Mouse (Mus musculus): ENCODE results near the gene Ncan. TPM values are rescaled to one million over a fixed set of nuclear protein-coding genes. Genes with fewer than 3 reads are reported as not detected.

The Ncan gene
- polyA plus RNA-seq, 1 experiment from 2014 or later, result 0.13 TPM

GRCm38 (mm10) chr8:70117611-70118010, 3.1 kb downstream of the Ncan start:
- 7% methylated on average over 9 of the region's 9 CpGs for WGBS
- peaks cover 77% of the 10 kb centered on the region for H3K27me3 ChIP-seq (ENCODE audit: control insufficient read depth, insufficient read depth, low read length)
- no peak overlapping the region for H3K4me3 ChIP-seq (ENCODE audit: low read length)
- H3K36me3 ChIP-seq (ENCODE audit: control insufficient read depth, insufficient read depth), result no peaks in the 10 kb centered on the region
- H3K27ac ChIP-seq (ENCODE audit: low read length), result no peak overlapping the region
- no peak overlapping the region for H3K9ac ChIP-seq (ENCODE audit: low read length)
- no peak overlapping the region for H3K4me2 ChIP-seq (ENCODE audit: low read depth, low read length)
- H3K4me1 ChIP-seq (ENCODE audit: control insufficient read depth, insufficient read depth, low read length), result no peaks in the 10 kb centered on the region
- no peak for ATAC-seq (replicated peaks; ENCODE audit: extremely low read depth, insufficient read depth, low FRiP score)
- H3K9me3 ChIP-seq (replicated peaks; ENCODE audit: control insufficient read depth, low read length), result no peaks in the 10 kb centered on the region

DNA sequence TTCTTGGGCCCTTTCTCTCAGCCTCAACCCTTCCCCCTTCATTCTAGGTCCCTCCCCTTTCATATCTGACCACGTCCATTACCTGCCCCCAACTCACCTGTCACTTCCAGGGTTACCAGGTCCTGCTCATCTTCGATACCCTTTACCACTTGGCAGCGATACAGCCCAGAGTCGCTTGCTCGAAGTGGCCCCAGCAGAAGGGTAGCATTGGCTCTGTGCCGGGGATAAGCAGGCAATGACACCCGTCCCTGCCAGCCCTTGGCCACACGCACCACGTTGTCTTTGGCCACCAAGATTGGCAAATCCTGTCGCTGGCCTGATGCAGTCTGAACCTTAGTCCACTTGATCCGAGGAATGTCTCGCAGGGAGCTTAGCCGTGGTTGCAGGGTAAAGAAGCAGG, 5.8 kb downstream of the Ncan start:
- Histone ChIP-seq H3K9me3 (replicated peaks; ENCODE audit: control insufficient read depth, low read length) (no peaks in the 10 kb centered on the region), H3K27me3 (ENCODE audit: control insufficient read depth, insufficient read depth, low read length) (peaks cover 93% of the 10 kb centered on the region), H3K4me3 (ENCODE audit: low read length) (no peak overlapping the region), H3K4me1 (ENCODE audit: control insufficient read depth, insufficient read depth, low read length) (no peaks in the 10 kb centered on the region), H3K27ac (ENCODE audit: low read length) (no peak overlapping the region), H3K9ac (ENCODE audit: low read length) (no peak overlapping the region), H3K4me2 (ENCODE audit: low read depth, low read length) (no peak overlapping the region), H3K36me3 (ENCODE audit: control insufficient read depth, insufficient read depth) (no peaks in the 10 kb centered on the region)
- ATAC-seq (replicated peaks; ENCODE audit: extremely low read depth, insufficient read depth, low FRiP score), result no peak
- 65% methylated on average over 13 of the region's 13 CpGs for WGBS

DNA sequence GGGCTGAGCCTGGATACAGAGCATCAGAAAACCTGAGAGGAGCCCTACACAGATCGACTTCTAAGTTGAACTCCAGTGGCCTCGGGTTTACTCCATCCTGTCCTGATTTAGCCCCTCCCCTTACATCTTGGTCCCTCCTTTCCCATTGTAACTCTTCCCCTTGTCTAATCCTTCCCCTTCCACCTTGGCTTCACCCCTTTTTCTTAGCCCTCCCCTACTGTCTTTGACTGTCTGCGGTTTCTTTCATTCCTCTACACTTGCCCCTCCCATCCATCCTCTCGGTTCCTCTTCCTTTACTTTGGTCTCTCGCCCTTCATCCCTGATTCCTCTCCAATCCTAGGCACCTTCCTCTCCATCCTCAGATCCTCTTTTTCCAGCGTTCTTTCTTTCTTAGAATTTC, 6.2 kb downstream of the Ncan start:
- H3K4me3 ChIP-seq (ENCODE audit: low read length), result no peak overlapping the region
- H3K27ac ChIP-seq (ENCODE audit: low read length), result no peak overlapping the region
- ATAC-seq (replicated peaks; ENCODE audit: extremely low read depth, insufficient read depth, low FRiP score), result no peak
- no peak overlapping the region for H3K9ac ChIP-seq (ENCODE audit: low read length)
- no peaks in the 10 kb centered on the region for H3K4me1 ChIP-seq (ENCODE audit: control insufficient read depth, insufficient read depth, low read length)
- no peaks in the 10 kb centered on the region for H3K36me3 ChIP-seq (ENCODE audit: control insufficient read depth, insufficient read depth)
- peaks cover 90% of the 10 kb centered on the region for H3K27me3 ChIP-seq (ENCODE audit: control insufficient read depth, insufficient read depth, low read length)
- H3K9me3 ChIP-seq (replicated peaks; ENCODE audit: control insufficient read depth, low read length), result no peaks in the 10 kb centered on the region
- no peak overlapping the region for H3K4me2 ChIP-seq (ENCODE audit: low read depth, low read length)
- WGBS, result 18% methylated on average over 6 of the region's 6 CpGs

- no peak for ATAC-seq (replicated peaks; ENCODE audit: extremely low read depth, insufficient read depth, low FRiP score)
These were observed 8.2 kb downstream of the Ncan start for GRCm38 (mm10) chr8:70112401-70113016.

DNA sequence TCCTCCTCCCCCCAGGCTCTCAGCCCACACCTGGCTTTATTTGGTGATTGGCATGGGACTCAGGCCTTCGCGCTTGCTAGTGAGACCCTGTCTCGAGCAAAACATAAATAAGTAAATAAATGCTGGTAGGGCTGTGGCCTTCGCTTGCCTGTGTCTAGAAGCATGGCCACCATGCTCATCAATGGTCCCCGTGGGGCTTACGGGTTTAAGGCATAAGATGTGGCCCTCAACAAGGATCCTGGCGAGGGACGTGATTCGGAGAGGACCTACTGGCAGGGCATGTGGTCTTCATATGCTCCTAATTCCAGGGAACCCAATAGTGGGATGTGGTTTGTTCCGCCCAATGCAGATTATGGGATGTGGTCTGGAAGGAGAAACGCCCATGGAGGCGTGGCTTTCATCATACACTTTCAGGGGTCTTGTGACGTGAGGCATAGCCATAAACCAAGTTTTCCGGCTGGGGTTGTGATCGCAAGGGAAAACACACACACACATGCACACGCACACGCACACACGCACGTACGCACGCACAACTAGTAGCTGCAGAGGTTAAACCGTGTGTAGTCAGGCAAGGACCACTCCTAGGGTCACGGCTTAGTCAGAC, 9.4 kb downstream of the Ncan start:
- Histone ChIP-seq H3K36me3 (ENCODE audit: control insufficient read depth, insufficient read depth) (no peaks in the 10 kb centered on the region), H3K27me3 (ENCODE audit: control insufficient read depth, insufficient read depth, low read length) (peaks cover 59% of the 10 kb centered on the region), H3K9ac (ENCODE audit: low read length) (no peak overlapping the region), H3K9me3 (replicated peaks; ENCODE audit: control insufficient read depth, low read length) (no peaks in the 10 kb centered on the region), H3K4me2 (ENCODE audit: low read depth, low read length) (no peak overlapping the region), H3K4me3 (ENCODE audit: low read length) (no peak overlapping the region), H3K4me1 (ENCODE audit: control insufficient read depth, insufficient read depth, low read length) (no peaks in the 10 kb centered on the region), H3K27ac (ENCODE audit: low read length) (no peak overlapping the region)
- ATAC-seq (replicated peaks; ENCODE audit: extremely low read depth, insufficient read depth, low FRiP score), result no peak
- 49% methylated on average over 23 of the region's 23 CpGs for WGBS

More at GRCm38 (mm10) chr8:70112401-70113016, 8.2 kb downstream of the Ncan start:
- Histone ChIP-seq H3K9me3 (replicated peaks; ENCODE audit: control insufficient read depth, low read length) (no peaks in the 10 kb centered on the region), H3K27me3 (ENCODE audit: control insufficient read depth, insufficient read depth, low read length) (peaks cover 71% of the 10 kb centered on the region), H3K4me2 (ENCODE audit: low read depth, low read length) (no peak overlapping the region), H3K4me1 (ENCODE audit: control insufficient read depth, insufficient read depth, low read length) (no peaks in the 10 kb centered on the region), H3K4me3 (ENCODE audit: low read length) (no peak overlapping the region), H3K9ac (ENCODE audit: low read length) (no peak overlapping the region), H3K27ac (ENCODE audit: low read length) (no peak overlapping the region), H3K36me3 (ENCODE audit: control insufficient read depth, insufficient read depth) (no peaks in the 10 kb centered on the region)
- 8% methylated on average over 43 of the region's 43 CpGs for WGBS

- 82% methylated on average over 2 of the region's 2 CpGs for WGBS
- no peak for ATAC-seq (replicated peaks; ENCODE audit: extremely low read depth, insufficient read depth, low FRiP score)
- no peaks in the 10 kb centered on the region for H3K36me3 ChIP-seq (ENCODE audit: control insufficient read depth, insufficient read depth)
- H3K27me3 ChIP-seq (ENCODE audit: control insufficient read depth, insufficient read depth, low read length), result peaks cover 55% of the 10 kb centered on the region
- H3K9me3 ChIP-seq (replicated peaks; ENCODE audit: control insufficient read depth, low read length), result no peaks in the 10 kb centered on the region
- H3K4me1 ChIP-seq (ENCODE audit: control insufficient read depth, insufficient read depth, low read length), result no peaks in the 10 kb centered on the region
- H3K4me3 ChIP-seq (ENCODE audit: low read length), result no peak overlapping the region
- H3K4me2 ChIP-seq (ENCODE audit: low read depth, low read length), result no peak overlapping the region
- no peak overlapping the region for H3K9ac ChIP-seq (ENCODE audit: low read length)
- H3K27ac ChIP-seq (ENCODE audit: low read length), result no peak overlapping the region
These were observed 10.2 kb downstream of the Ncan start for GRCm38 (mm10) chr8:70110451-70110850.

- WGBS, result 67% methylated on average over 7 of the region's 7 CpGs
- Histone ChIP-seq H3K27ac (ENCODE audit: low read length) (no peak overlapping the region), H3K9ac (ENCODE audit: low read length) (no peak overlapping the region), H3K4me2 (ENCODE audit: low read depth, low read length) (no peak overlapping the region), H3K36me3 (ENCODE audit: control insufficient read depth, insufficient read depth) (no peaks in the 10 kb centered on the region), H3K4me1 (ENCODE audit: control insufficient read depth, insufficient read depth, low read length) (peaks cover 4% of the 10 kb centered on the region; the same call in 1 of the 2 replicates), H3K9me3 (replicated peaks; ENCODE audit: control insufficient read depth, low read length) (no peaks in the 10 kb centered on the region), H3K4me3 (ENCODE audit: low read length) (no peak overlapping the region), H3K27me3 (ENCODE audit: control insufficient read depth, insufficient read depth, low read length) (peaks cover 4% of the 10 kb centered on the region)
- no peak for ATAC-seq (replicated peaks; ENCODE audit: extremely low read depth, insufficient read depth, low FRiP score)
These were observed 15.8 kb downstream of the Ncan start for GRCm38 (mm10) chr8:70104922-70105321.

GRCm38 (mm10) chr8:70104506-70104905, 16.2 kb downstream of the Ncan start:
- no peak overlapping the region for H3K4me2 ChIP-seq (ENCODE audit: low read depth, low read length)
- ATAC-seq (replicated peaks; ENCODE audit: extremely low read depth, insufficient read depth, low FRiP score), result peak; percentile 73; the same call in 1 of the 2 replicates
- 12% methylated on average over 6 of the region's 6 CpGs for WGBS
- peaks cover 2% of the 10 kb centered on the region for H3K27me3 ChIP-seq (ENCODE audit: control insufficient read depth, insufficient read depth, low read length)
- no peak overlapping the region for H3K27ac ChIP-seq (ENCODE audit: low read length)
- no peaks in the 10 kb centered on the region for H3K9me3 ChIP-seq (replicated peaks; ENCODE audit: control insufficient read depth, low read length)
- H3K9ac ChIP-seq (ENCODE audit: low read length), result no peak overlapping the region
- H3K4me1 ChIP-seq (ENCODE audit: control insufficient read depth, insufficient read depth, low read length), result peaks cover 4% of the 10 kb centered on the region; the same call in 1 of the 2 replicates
- no peaks in the 10 kb centered on the region for H3K36me3 ChIP-seq (ENCODE audit: control insufficient read depth, insufficient read depth)
- H3K4me3 ChIP-seq (ENCODE audit: low read length), result no peak overlapping the region

DNA sequence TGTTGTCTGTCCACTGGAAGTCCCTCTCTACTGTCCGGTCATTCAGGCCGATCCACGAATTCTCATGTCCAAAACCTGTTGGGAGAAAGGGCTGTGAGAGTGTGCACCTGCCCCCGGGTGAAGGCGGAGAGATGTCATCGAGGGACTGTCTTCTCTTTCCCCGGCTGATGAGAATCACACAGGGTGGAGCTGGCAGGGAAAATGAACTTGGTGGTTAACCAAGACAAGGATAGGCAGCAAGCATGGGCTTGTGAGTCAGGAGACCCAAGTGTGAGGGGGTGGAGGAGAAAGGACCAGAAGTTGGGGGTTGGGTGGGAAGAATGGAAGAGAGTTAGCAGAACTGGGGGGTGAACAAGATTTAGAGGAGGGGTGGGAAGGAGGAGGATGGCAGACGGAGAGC, 20.4 kb downstream of the Ncan start:
- peaks cover 4% of the 10 kb centered on the region; the same call in 1 of the 2 replicates for H3K4me1 ChIP-seq (ENCODE audit: control insufficient read depth, insufficient read depth, low read length)
- H3K4me2 ChIP-seq (ENCODE audit: low read depth, low read length), result no peak overlapping the region
- no peaks in the 10 kb centered on the region; the same call in 1 of the 2 replicates for H3K27me3 ChIP-seq (ENCODE audit: control insufficient read depth, insufficient read depth, low read length)
- no peak overlapping the region for H3K9ac ChIP-seq (ENCODE audit: low read length)
- 85% methylated on average over 8 of the region's 8 CpGs for WGBS
- H3K36me3 ChIP-seq (ENCODE audit: control insufficient read depth, insufficient read depth), result no peaks in the 10 kb centered on the region
- H3K27ac ChIP-seq (ENCODE audit: low read length), result no peak overlapping the region
- H3K9me3 ChIP-seq (replicated peaks; ENCODE audit: control insufficient read depth, low read length), result no peaks in the 10 kb centered on the region
- H3K4me3 ChIP-seq (ENCODE audit: low read length), result no peak overlapping the region
- ATAC-seq (replicated peaks; ENCODE audit: extremely low read depth, insufficient read depth, low FRiP score), result no peak

Data from heart, embryonic 16.5 days (tissue).